8 mouse cellular contexts compared by ENCODE assay signal in the genomic region with DNA sequence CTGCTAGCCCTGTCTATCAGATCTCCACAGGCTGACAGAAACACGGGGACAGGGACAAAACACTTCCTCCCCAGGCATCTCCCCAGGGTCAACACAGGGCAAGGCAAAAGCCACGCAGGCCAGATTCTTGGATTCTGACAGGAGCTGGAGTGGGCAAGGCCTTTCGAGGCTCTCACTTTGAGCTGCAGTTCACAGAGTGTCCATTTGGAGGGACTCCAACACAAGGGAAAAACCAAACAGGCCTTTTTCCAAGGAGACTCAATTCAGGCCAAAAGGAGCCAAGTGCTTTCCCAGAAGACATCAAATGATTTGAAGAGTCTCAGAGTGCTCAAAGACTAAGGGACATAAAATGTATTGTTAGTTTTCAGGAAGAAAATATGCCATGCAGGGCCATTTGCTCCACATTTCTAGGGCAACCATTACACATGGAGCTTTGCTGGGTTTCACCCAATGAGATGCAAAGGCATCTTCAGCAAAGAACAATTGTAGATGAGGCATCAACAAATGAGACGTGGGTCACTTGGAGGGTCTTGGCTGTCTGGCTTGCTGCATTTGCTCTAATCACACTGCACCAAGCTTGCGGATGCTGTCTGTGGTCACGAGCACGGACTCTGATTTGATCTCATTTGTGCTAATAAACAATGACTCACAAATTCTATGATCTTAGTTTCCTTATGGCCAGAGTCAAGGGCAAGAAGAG.
DNase-seq lines count a peak whose midpoint lies in the region; ATAC-seq and TF ChIP-seq lines count a peak whose summit lies in the region.

No protein-coding gene starts in this region.

- no peaks in the 10 kb centered on the region for H3K27me3 ChIP-seq in intestine, embryonic 14.5 days (replicated peaks; ENCODE audit: control insufficient read depth, insufficient read depth, low read length)
- H3K27me3 ChIP-seq in intestine, embryonic 16.5 days (replicated peaks; ENCODE audit: control insufficient read depth, insufficient read depth, low read length), result no peaks in the 10 kb centered on the region
- no peaks in the 10 kb centered on the region for H3K27me3 ChIP-seq in liver, embryonic 14.5 days (ENCODE audit: control insufficient read depth, insufficient read depth, low read length)

- no peaks in the 10 kb centered on the region for H3K36me3 ChIP-seq in intestine, embryonic 14.5 days (ENCODE audit: control insufficient read depth, insufficient read depth, low read length)
- no peaks in the 10 kb centered on the region for H3K36me3 ChIP-seq in intestine, embryonic 16.5 days (ENCODE audit: control insufficient read depth, insufficient read depth, low read length)
- H3K36me3 ChIP-seq in liver, embryonic 14.5 days (replicated peaks; ENCODE audit: control insufficient read depth, insufficient read depth, low read depth), result no peaks in the 10 kb centered on the region

- no peak overlapping the region for H3K4me3 ChIP-seq in intestine, embryonic 14.5 days (ENCODE audit: low read depth, low read length)
- no peak overlapping the region for H3K4me3 ChIP-seq in intestine, embryonic 16.5 days (ENCODE audit: low read length)
- H3K4me3 ChIP-seq in liver, embryonic 14.5 days (ENCODE audit: insufficient read depth in 1 of 2, low read depth in 2 of 2, low read length in 2 of 2), result no peak overlapping the region

- no peak for ATAC-seq in intestine, embryonic 14.5 days (replicated peaks; ENCODE audit: low FRiP score, low TSS enrichment, low read depth)
- no peak for ATAC-seq in intestine, embryonic 16.5 days
- no peak for ATAC-seq in liver, embryonic 14.5 days (ENCODE audit: insufficient read depth)

- H3K9me3 ChIP-seq in intestine, embryonic 14.5 days (ENCODE audit: control insufficient read depth, low read length), result no peaks in the 10 kb centered on the region
- no peaks in the 10 kb centered on the region for H3K9me3 ChIP-seq in intestine, embryonic 16.5 days (ENCODE audit: control insufficient read depth, low read length)
- no peaks in the 10 kb centered on the region for H3K9me3 ChIP-seq in liver, embryonic 14.5 days (ENCODE audit: control insufficient read depth, low read length)

- H3K9ac ChIP-seq in intestine, embryonic 14.5 days (ENCODE audit: low read length), result no peak overlapping the region
- no peak overlapping the region for H3K9ac ChIP-seq in intestine, embryonic 16.5 days (ENCODE audit: low read depth, low read length)
- no peak overlapping the region for H3K9ac ChIP-seq in liver, embryonic 14.5 days (replicated peaks)

- 0 out of 2 replicates have a peak, but pooled peaks cover 6% of the 10 kb centered on the region for H3K4me1 ChIP-seq in intestine, embryonic 14.5 days (replicated peaks; ENCODE audit: control insufficient read depth, insufficient read depth, low read length)
- H3K4me1 ChIP-seq in intestine, embryonic 16.5 days (ENCODE audit: control insufficient read depth, insufficient read depth, low read length), result peaks cover 10% of the 10 kb centered on the region
- no peaks in the 10 kb centered on the region for H3K4me1 ChIP-seq in liver, embryonic 14.5 days (replicated peaks; ENCODE audit: control insufficient read depth in 2 of 2, insufficient read depth in 2 of 2, low read length in 1 of 2)

- no peak overlapping the region for H3K27ac ChIP-seq in intestine, embryonic 14.5 days (ENCODE audit: low read depth)
- H3K27ac ChIP-seq in intestine, embryonic 16.5 days (ENCODE audit: low read length), result no peak overlapping the region
- H3K27ac ChIP-seq in liver, embryonic 14.5 days, result no peak overlapping the region

- no peak for TF ChIP-seq EP300 in liver, embryonic 14.5 days (IDR thresholded peaks at IDR 0.05; ENCODE audit: low read depth)

- DNase-seq in intestine, embryonic 14.5 days (ENCODE audit: low spot score), result peak; percentile 69
- DNase-seq in adrenal gland, postnatal 14 days, result peak; percentile 67
- DNase-seq in fibroblast of lung, adult 2 months (ENCODE audit: low read depth), result peak; percentile 38
- peak; percentile 20 to 49 for DNase-seq in kidney, adult 8-10 months
- DNase-seq in liver, embryonic 14.5 days (ENCODE audit: low read depth in 3 of 3, low spot score in 3 of 3), result no peak
- DNase-seq in right cerebral cortex, adult 2 months (ENCODE audit: low spot score in 2 of 2), result peak; percentile 62 to 70
- no peak for DNase-seq in thymus, postnatal 14 days

- 58% methylated on average over 7 of the region's 7 CpGs for WGBS in intestine, embryonic 14.5 days
- WGBS in intestine, embryonic 16.5 days, result 58% methylated on average over 7 of the region's 7 CpGs
- 41% methylated on average over 7 of the region's 7 CpGs for WGBS in liver, embryonic 14.5 days (ENCODE audit: insufficient replicate concordance)

- TF ChIP-seq CTCF in liver, embryonic 14.5 days (IDR thresholded peaks at IDR 0.05; ENCODE audit: low read depth), result peak; percentile 33

- no peak overlapping the region for H3K4me2 ChIP-seq in intestine, embryonic 14.5 days (ENCODE audit: low read length)
- no peak overlapping the region for H3K4me2 ChIP-seq in intestine, embryonic 16.5 days (ENCODE audit: low read depth, low read length)
- no peak overlapping the region for H3K4me2 ChIP-seq in liver, embryonic 14.5 days (ENCODE audit: low read depth)

Comparison
In these comparisons a context has a peak if more than half of its experiments do, and no peak if none do; other contexts are left out.
1. DNase-seq: peak in intestine, embryonic 14.5 days (single experiment), adrenal gland, postnatal 14 days (single experiment), fibroblast of lung, adult 2 months (single experiment), kidney, adult 8-10 months (2 of 2) and right cerebral cortex, adult 2 months (2 of 2); none in liver, embryonic 14.5 days (0 of 3) and thymus, postnatal 14 days (single experiment).